Mouse (Mus musculus): Measurements from ENCODE around the gene Mthfd1l.
A peak's percentile ranks its signal among the peaks of the same experiment; 100 is the strongest.
"Not testable (repeated sequence)": the region's sequence is repeated elsewhere in the genome, so short reads cannot be mapped to it uniquely, and the experiment has no call there.

Mthfd1l gene

GRCm38 (mm10) chr10:4046496-4046895 lies 73.6 kb downstream of the Mthfd1l start:
- DNase-seq (ENCODE audit: low spot score): no peak

GRCm38 (mm10) chr10:4047666-4048065 lies 74.7 kb downstream of the Mthfd1l start:
- DNase-seq (ENCODE audit: low spot score): no peak

- no peak for DNase-seq (ENCODE audit: low spot score)
Observed at GRCm38 (mm10) chr10:4050236-4050635, 77.3 kb downstream of the Mthfd1l start.

- no peak for DNase-seq (ENCODE audit: low spot score)
Observed at GRCm38 (mm10) chr10:4052711-4053110, 79.8 kb downstream of the Mthfd1l start.

GRCm38 (mm10) chr10:4053278-4054061 lies 80.6 kb downstream of the Mthfd1l start:
- no peak for DNase-seq (ENCODE audit: low spot score)

- no peak for DNase-seq (ENCODE audit: low spot score)
Observed at GRCm38 (mm10) chr10:4054589-4054988, 81.7 kb downstream of the Mthfd1l start.

- DNase-seq (ENCODE audit: low spot score): no peak
Observed at GRCm38 (mm10) chr10:4057397-4057796, 84.5 kb downstream of the Mthfd1l start.

- DNase-seq (ENCODE audit: low spot score): no peak
Observed at GRCm38 (mm10) chr10:4057832-4058231, 84.9 kb downstream of the Mthfd1l start.

- DNase-seq (ENCODE audit: low spot score): no peak
Observed at GRCm38 (mm10) chr10:4061071-4061987, 88.4 kb downstream of the Mthfd1l start.

- DNase-seq (ENCODE audit: low spot score): no peak
Observed at GRCm38 (mm10) chr10:4063537-4063936, 90.6 kb downstream of the Mthfd1l start.

GRCm38 (mm10) chr10:4065295-4066084 lies 92.6 kb downstream of the Mthfd1l start:
- DNase-seq (ENCODE audit: low spot score): peak; percentile 26

GRCm38 (mm10) chr10:4069258-4069826 lies 96.4 kb downstream of the Mthfd1l start:
- no peak for DNase-seq (ENCODE audit: low spot score)

- DNase-seq (ENCODE audit: low spot score): no peak
Observed at GRCm38 (mm10) chr10:4070061-4070460, 97.1 kb downstream of the Mthfd1l start.

- DNase-seq (ENCODE audit: low spot score): no peak
Observed at GRCm38 (mm10) chr10:4071069-4071844, 98.3 kb downstream of the Mthfd1l start.

GRCm38 (mm10) chr10:4071845-4072345 lies 99.0 kb downstream of the Mthfd1l start:
- DNase-seq (ENCODE audit: low spot score): no peak

GRCm38 (mm10) chr10:4072491-4072890 lies 99.6 kb downstream of the Mthfd1l start:
- DNase-seq (ENCODE audit: low spot score): not testable (repeated sequence)

GRCm38 (mm10) chr10:4078220-4078840 lies 105.4 kb downstream of the Mthfd1l start:
- DNase-seq (ENCODE audit: low spot score): no peak

- DNase-seq (ENCODE audit: low spot score): no peak
Observed at GRCm38 (mm10) chr10:4078979-4079630, 106.2 kb downstream of the Mthfd1l start.

- DNase-seq (ENCODE audit: low spot score): peak; percentile 37
Observed at GRCm38 (mm10) chr10:4079643-4080244, 106.8 kb downstream of the Mthfd1l start.

Data from urinary bladder, postnatal 25 days (tissue).